11 mouse cellular contexts compared by ENCODE assay signal in the genomic region with DNA sequence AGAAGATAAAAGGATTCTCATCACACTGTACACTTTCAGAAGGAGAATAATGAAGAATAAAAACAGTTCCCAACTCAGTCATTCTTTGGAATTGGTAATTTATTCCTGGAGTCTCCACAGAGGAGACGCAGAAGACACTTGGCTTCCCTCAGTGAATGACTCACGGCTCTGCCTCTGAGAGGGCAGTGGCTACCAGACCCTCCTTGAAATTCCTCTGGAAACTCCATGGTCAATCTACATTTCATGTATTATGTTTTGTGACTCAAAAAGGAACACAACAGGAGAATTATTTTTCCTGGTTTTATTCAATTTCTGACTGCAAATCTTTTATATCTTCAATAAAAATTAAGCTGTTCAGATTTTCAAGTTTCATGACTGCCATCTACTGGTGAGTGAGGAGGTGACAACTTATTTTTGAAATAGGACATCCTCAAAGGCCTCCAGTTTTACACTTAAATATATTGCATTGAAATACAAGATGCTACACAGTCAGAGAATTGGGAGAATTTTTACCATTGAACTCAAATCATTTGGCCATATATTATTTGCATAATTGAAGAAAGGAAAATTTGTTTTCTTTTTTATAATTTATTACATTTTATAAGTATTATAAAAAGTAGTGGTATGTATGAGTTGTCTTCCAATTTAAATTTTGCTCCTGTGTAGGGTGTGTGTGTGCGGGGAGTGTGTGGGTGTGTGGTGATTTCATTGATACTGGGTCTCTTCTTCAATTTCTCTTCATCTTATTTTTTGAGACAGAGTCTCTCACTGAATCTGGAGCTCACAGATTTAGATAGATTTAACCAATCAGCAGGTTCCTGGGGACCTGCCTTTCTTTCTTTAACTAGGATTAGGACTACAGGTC.
A peak's percentile ranks its signal among the peaks of the same experiment; 100 is the strongest.
DNase-seq lines count a peak whose midpoint lies in the region; ATAC-seq and TF ChIP-seq lines count a peak whose summit lies in the region.
"Had no signal": no experiment of that assay in that cellular context is flagged by ENCODE, and none has a peak within 500 bp of the region (broad histone marks: within the 10 kb centered on the region; RNA-seq: fewer than 3 reads in every experiment).

No protein-coding gene starts in this region.

- no peaks in the 10 kb centered on the region for H3K36me3 ChIP-seq in forebrain, embryonic 11.5 days (ENCODE audit: control insufficient read depth, insufficient read depth, low read length)
- H3K36me3 ChIP-seq in forebrain, embryonic 10.5 days (replicated peaks) = no peaks in the 10 kb centered on the region
- H3K36me3 ChIP-seq in lung, postnatal 0 days (ENCODE audit: insufficient read depth, low read length) = no peaks in the 10 kb centered on the region
- no peaks in the 10 kb centered on the region for H3K36me3 ChIP-seq in forebrain, embryonic 15.5 days
- no peaks in the 10 kb centered on the region for H3K36me3 ChIP-seq in kidney, embryonic 15.5 days
- H3K36me3 ChIP-seq: G1E; heart, embryonic 13.5 days had no signal

- peak; percentile 58 for ATAC-seq in forebrain, embryonic 11.5 days (replicated peaks; ENCODE audit: low FRiP score)
- no peak for ATAC-seq in lung, postnatal 0 days
- ATAC-seq in forebrain, embryonic 15.5 days (replicated peaks) = peak; percentile 75
- ATAC-seq in kidney, embryonic 15.5 days (replicated peaks; ENCODE audit: low FRiP score) = no peak

- H3K4me3 ChIP-seq in forebrain, embryonic 11.5 days (ENCODE audit: low read depth, low read length) = no peak overlapping the region
- no peak overlapping the region for H3K4me3 ChIP-seq in forebrain, embryonic 10.5 days
- no peak overlapping the region for H3K4me3 ChIP-seq in lung, postnatal 0 days (ENCODE audit: low read depth, low read length)
- H3K4me3 ChIP-seq in forebrain, embryonic 15.5 days = no peak overlapping the region
- H3K4me3 ChIP-seq in kidney, embryonic 15.5 days (replicated peaks) = no peak overlapping the region
- H3K4me3 ChIP-seq: heart, embryonic 13.5 days; megakaryocyte, embryonic 14.5 days had no signal

- WGBS in forebrain, embryonic 11.5 days = 54% methylated on average over 3 of the region's 3 CpGs
- 67% methylated on average over 3 of the region's 3 CpGs for WGBS in forebrain, embryonic 10.5 days
- 63% methylated on average over 3 of the region's 3 CpGs for WGBS in lung, postnatal 0 days
- 37% methylated on average over 3 of the region's 3 CpGs for WGBS in forebrain, embryonic 15.5 days
- WGBS in kidney, embryonic 15.5 days = 64% methylated on average over 3 of the region's 3 CpGs

- no peak overlapping the region for H3K4me2 ChIP-seq in forebrain, embryonic 11.5 days (ENCODE audit: low read depth, low read length, severe bottlenecking)
- no peak overlapping the region for H3K4me2 ChIP-seq in lung, postnatal 0 days (replicated peaks; ENCODE audit: low read depth, low read length)
- no peak overlapping the region for H3K4me2 ChIP-seq in forebrain, embryonic 15.5 days (replicated peaks)
- H3K4me2 ChIP-seq in kidney, embryonic 15.5 days = no peak overlapping the region
- H3K4me2 ChIP-seq: heart, embryonic 13.5 days had no signal

- H3K9me3 ChIP-seq in forebrain, embryonic 11.5 days (ENCODE audit: control insufficient read depth, low read length) = no peaks in the 10 kb centered on the region
- no peaks in the 10 kb centered on the region for H3K9me3 ChIP-seq in forebrain, embryonic 10.5 days
- no peaks in the 10 kb centered on the region for H3K9me3 ChIP-seq in lung, postnatal 0 days (ENCODE audit: low read length)
- H3K9me3 ChIP-seq in forebrain, embryonic 15.5 days = no peaks in the 10 kb centered on the region
- no peaks in the 10 kb centered on the region for H3K9me3 ChIP-seq in kidney, embryonic 15.5 days (replicated peaks)
- H3K9me3 ChIP-seq: G1E; heart, embryonic 13.5 days; megakaryocyte, embryonic 14.5 days had no signal

- no peaks in the 10 kb centered on the region for H3K4me1 ChIP-seq in forebrain, embryonic 11.5 days (replicated peaks; ENCODE audit: control insufficient read depth, insufficient read depth, low read length)
- H3K4me1 ChIP-seq in forebrain, embryonic 10.5 days = peaks cover 4% of the 10 kb centered on the region; the same call in 1 of the 2 replicates
- no peaks in the 10 kb centered on the region for H3K4me1 ChIP-seq in lung, postnatal 0 days (ENCODE audit: insufficient read depth, low read depth, low read length)
- peaks cover 3% of the 10 kb centered on the region; the same call in 1 of the 2 replicates for H3K4me1 ChIP-seq in forebrain, embryonic 15.5 days
- no peaks in the 10 kb centered on the region for H3K4me1 ChIP-seq in kidney, embryonic 15.5 days

- H3K27me3 ChIP-seq in forebrain, embryonic 11.5 days (ENCODE audit: control insufficient read depth, insufficient read depth, low read length) = no peaks in the 10 kb centered on the region
- H3K27me3 ChIP-seq in forebrain, embryonic 10.5 days (ENCODE audit: poor library complexity, severe bottlenecking) = no peaks in the 10 kb centered on the region
- H3K27me3 ChIP-seq in lung, postnatal 0 days (replicated peaks; ENCODE audit: insufficient read depth, low read length) = no peaks in the 10 kb centered on the region
- no peaks in the 10 kb centered on the region for H3K27me3 ChIP-seq in forebrain, embryonic 15.5 days
- no peaks in the 10 kb centered on the region for H3K27me3 ChIP-seq in kidney, embryonic 15.5 days
- H3K27me3 ChIP-seq: heart, embryonic 13.5 days; megakaryocyte, embryonic 14.5 days had no signal

- 0 out of 2 replicates have a peak, but pooled peaks have one; percentile 10 for TF ChIP-seq EP300 in lung, postnatal 0 days (IDR thresholded peaks at IDR 0.05)

- no peak overlapping the region for H3K9ac ChIP-seq in forebrain, embryonic 11.5 days (ENCODE audit: low read length)
- H3K9ac ChIP-seq in lung, postnatal 0 days (replicated peaks; ENCODE audit: low read depth) = no peak overlapping the region
- no peak overlapping the region for H3K9ac ChIP-seq in forebrain, embryonic 15.5 days (replicated peaks)
- H3K9ac ChIP-seq in kidney, embryonic 15.5 days = no peak overlapping the region
- H3K9ac ChIP-seq: heart, embryonic 13.5 days had no signal

- TF ChIP-seq CTCF in lung, postnatal 0 days (IDR thresholded peaks at IDR 0.05) = peak; percentile 61

- DNase-seq in forebrain, embryonic 11.5 days (ENCODE audit: low spot score) = no peak
- no peak for DNase-seq in forebrain, embryonic 10.5 days (ENCODE audit: extremely low spot score, low spot score)
- peak; percentile 63 for DNase-seq in lung, postnatal 0 days (ENCODE audit: low spot score)
- no peak for DNase-seq in lung, adult 18-20 months
- DNase-seq in retina, embryonic 14.5 days (ENCODE audit: low spot score) = peak; percentile 71
- no peak for DNase-seq in thymus, adult 18-20 months

- no peak overlapping the region for H3K27ac ChIP-seq in forebrain, embryonic 11.5 days (ENCODE audit: low read depth, low read length)
- H3K27ac ChIP-seq in forebrain, embryonic 10.5 days = no peak overlapping the region
- no peak overlapping the region for H3K27ac ChIP-seq in lung, postnatal 0 days (ENCODE audit: low read length)
- H3K27ac ChIP-seq in forebrain, embryonic 15.5 days (replicated peaks) = no peak overlapping the region
- H3K27ac ChIP-seq in kidney, embryonic 15.5 days = no peak overlapping the region
- H3K27ac ChIP-seq: heart, embryonic 13.5 days had no signal

Comparison
In these comparisons a context has a peak if more than half of its experiments do, and no peak if none do; other contexts are left out.
1. DNase-seq: peak in lung, postnatal 0 days (single experiment) and retina, embryonic 14.5 days (single experiment); none in forebrain, embryonic 11.5 days (single experiment), forebrain, embryonic 10.5 days (single experiment), lung, adult 18-20 months (0 of 2) and thymus, adult 18-20 months (0 of 2).
2. ATAC-seq: peak in forebrain, embryonic 11.5 days (single experiment) and forebrain, embryonic 15.5 days (single experiment); none in lung, postnatal 0 days (single experiment) and kidney, embryonic 15.5 days (single experiment).